Mouse (Mus musculus) cerebellum, adult 9-10 months (tissue): ENCODE measurements around the gene C1s1.
"Not testable (repeated sequence)": the region's sequence is repeated elsewhere in the genome, so short reads cannot be mapped to it uniquely, and the experiment has no call there.

Experiments used
- DNase-seq: peaks from one replicate; pipeline ENCODE4 v3.0.0; 2022

The C1s1 gene

DNA sequence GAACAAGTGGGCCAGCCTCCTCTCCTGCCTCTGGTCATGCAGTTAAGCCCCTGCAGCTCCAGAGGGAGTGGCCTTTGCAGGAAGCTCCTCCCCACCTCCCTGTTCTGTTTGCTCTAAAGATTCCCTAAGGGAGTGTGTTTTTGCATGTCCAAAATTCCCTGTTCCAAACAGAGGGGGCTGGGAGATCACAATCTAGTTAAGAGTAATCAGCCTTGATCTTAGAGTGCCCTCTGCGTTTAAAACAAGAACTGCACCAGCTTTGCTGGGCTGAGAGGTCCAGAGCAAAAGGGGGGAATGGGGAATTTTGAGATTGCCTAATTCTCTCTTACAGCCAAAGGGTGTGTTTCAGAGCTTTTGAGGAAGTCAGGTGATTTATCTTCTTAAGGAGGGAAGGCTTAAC, at the start of gene C1s1:
Gene C1s1 (minus strand): TSS at position 76 of the 400 bp plus-strand sequence.
- DNase-seq, result peak; percentile 55

DNA sequence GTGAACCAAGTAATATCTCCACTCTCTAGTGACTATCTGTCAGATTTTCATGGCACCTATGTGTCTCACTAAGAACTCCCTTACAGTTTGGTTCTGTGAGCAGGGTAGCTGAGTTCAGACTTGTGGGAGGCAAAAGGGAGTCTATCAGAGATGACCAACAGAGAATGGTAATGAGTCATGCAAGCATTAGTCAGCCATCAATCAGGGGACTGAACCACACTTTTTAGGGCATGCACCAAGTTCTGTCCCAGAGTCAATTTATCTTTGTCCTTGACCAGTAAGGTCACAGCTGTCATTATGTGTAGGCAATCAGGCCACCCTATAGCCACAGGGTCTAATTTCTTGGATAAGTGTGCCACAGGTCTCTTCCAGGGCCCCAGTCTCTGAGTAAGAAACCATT, 46.6 kb upstream of the C1s1 start:
- no peak for DNase-seq

DNA sequence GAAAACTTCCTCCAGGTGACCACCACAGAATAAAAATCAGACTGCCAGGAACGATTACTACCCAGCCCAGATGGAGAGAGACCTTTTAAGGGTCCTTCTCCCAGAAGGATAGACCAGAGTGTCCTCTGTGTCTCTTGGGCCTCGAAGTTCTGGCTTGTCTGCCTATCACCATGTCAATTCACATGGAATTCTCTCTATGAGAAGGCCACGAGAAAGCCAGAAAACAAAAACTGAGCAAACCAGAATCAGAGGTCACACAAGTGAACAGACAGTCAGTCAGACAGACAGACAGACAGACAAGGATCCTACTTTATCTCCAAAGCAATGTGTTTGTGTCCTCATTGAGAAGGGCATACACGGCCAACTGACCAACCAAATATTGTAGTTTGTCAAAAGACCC, 44.1 kb upstream of the C1s1 start:
- no peak for DNase-seq

DNA sequence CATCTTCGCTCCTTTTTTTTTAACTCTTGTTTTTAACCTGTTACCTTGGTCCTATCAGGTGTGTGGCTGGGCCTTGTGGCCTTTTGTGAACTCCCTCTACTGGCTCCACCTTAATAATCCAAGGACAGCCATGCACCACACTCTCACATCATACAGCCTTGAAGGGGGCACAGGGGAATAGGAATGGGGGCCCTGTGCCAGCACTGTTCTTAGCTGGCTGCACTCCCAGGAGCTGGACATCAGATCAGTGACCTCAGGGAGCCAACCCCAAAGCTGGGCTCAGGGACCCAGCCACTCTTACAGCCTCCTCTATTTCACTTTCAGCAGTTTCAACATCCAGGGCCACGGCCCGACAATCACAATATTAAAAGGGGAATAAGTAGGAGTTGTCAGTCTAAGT, 43.6 kb upstream of the C1s1 start:
- DNase-seq, result no peak

DNA sequence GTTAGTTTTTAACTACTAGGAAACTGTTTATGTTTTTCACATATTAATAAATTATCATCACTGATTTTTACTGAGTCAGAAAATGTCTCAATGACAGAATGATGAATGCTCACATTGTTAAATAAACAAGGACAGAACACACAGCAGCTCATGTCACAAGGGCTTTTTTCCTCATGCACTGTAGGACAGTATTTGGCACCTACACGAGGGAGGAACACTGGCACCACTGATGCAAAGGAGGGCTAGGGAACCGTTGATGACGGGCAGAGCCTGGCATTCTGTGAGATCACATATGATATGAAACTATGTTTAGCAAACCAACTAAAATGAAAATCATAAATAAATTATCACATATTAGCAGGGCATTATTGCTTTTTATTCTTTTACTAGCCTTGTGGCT, 42.8 kb upstream of the C1s1 start:
- DNase-seq, result no peak

GRCm38 (mm10) chr6:124582231-124582630, 40.1 kb upstream of the C1s1 start:
- no peak for DNase-seq

DNA sequence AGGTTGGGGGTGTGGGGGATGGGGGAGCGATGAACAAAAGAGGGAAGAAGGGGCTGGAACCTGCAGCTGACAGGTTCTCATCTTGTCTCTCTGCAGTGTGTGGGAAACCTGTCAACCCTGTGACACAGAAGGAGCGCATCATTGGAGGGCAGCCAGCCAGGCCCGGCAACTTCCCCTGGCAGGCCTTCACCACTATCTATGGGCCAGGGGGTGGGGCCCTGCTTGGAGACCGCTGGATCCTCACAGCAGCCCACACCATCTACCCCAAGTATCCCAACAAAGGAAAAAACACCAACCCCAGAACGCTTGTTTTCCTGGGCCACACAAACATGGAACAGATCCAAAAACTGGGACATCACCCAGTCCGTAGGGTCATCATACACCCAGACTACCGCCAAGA, 38.0 kb upstream of the C1s1 start:
- DNase-seq, result not testable (repeated sequence)

DNA sequence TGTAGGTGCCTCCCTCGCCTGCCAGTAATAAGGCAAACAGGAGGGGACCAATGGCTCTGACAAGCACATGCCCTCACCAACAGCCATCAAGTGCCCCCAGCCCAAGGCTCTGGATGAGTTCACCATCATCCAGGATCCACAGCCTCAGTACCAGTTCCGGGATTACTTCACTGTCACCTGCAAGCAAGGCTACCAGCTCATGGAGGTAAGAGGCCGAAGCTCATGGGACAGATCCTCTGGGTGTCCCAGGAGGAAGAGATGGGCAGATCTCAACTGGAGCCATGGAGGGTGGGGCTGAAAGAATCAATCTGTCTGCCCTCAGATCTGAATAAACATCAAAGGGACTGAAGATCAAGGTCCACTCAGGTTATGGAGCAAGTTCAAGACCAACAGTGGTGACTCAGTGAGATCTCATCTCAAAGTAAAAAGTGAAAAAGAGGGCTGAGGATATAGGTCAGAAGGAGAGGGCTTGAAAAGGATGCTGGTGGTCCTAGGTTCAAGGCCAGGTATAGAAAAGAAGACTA, 33.1 kb upstream of the C1s1 start:
- DNase-seq, result not testable (repeated sequence)

- DNase-seq, result peak; percentile 75
Measured at GRCm38 (mm10) chr6:124570026-124570425, 27.9 kb upstream of the C1s1 start, which contains the start of gene C1rb. Gene C1rb (plus strand): TSS chr6:124570294.

- DNase-seq, result not testable (repeated sequence)
Measured at GRCm38 (mm10) chr6:124561611-124562010, 19.5 kb upstream of the C1s1 start.

GRCm38 (mm10) chr6:124561156-124561555, 19.0 kb upstream of the C1s1 start:
- DNase-seq, result not testable (repeated sequence)

DNA sequence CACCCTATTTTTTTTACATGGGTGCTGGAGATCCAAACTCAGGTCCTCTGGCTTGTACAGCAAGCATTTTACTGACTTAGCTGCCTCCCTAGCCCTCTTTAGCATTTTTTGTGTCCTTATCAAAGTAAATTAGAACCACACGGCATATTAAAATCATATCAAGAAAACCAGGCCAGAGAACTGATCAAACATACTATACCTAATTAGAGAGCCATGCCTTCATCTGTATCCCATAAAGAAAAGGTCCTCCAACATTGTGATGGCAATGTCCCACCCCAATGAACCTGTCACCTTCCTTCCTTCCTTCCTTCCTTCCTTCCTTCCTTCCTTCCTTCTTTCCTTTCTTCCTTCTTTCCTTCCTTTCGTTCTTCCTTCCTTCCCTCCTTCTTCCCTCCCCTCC, 13.8 kb upstream of the C1s1 start:
- DNase-seq, result not testable (repeated sequence)

- no peak for DNase-seq
Measured at GRCm38 (mm10) chr6:124552766-124553165, 10.6 kb upstream of the C1s1 start.

GRCm38 (mm10) chr6:124549023-124549550, 6.9 kb upstream of the C1s1 start:
- no peak for DNase-seq

GRCm38 (mm10) chr6:124547979-124548378, 5.8 kb upstream of the C1s1 start:
- DNase-seq, result not testable (repeated sequence)

DNA sequence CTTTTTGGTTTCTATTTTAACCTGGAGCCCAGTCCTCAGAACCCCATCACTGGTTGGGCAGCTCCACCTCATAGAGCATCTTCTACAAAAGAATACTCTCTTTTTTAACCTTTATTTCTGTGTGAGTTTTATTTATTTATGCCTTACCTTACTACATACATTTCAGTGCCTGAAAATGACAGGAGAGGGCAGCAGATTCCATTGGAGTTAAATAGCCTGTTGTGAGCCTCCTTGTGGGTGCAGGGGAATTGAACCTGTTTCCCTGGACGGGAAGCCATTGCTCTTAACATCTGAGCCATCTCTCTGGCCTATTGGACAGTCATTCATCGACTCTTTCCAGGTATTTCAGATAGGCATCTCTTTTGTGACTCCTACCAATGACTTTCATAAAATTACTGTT, 3.3 kb upstream of the C1s1 start:
- no peak for DNase-seq

GRCm38 (mm10) chr6:124544466-124544865, 2.3 kb upstream of the C1s1 start:
- DNase-seq, result no peak

DNA sequence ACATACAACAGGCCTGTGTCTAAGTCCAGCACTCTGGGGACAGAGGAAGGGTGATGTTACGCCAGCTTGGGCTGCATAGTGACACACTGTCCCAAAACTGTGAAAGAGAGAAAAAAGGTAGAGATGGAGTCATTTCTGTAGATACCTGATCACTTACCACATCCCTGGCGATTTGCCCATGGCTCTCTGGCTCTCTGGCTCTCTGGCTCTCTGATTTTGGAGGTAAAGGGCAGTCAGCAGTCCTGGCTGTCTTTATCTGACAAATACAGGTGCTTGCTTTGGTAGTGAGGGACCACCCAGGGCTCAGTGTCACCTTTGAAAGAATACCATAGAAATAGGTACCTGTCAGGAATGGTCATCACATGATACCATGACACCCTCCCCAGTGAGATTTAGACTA, 983 bp downstream of the C1s1 start:
- DNase-seq, result not testable (repeated sequence)

- not testable (repeated sequence) for DNase-seq
Measured at GRCm38 (mm10) chr6:124536125-124536829, 5.9 kb downstream of the C1s1 start.

DNA sequence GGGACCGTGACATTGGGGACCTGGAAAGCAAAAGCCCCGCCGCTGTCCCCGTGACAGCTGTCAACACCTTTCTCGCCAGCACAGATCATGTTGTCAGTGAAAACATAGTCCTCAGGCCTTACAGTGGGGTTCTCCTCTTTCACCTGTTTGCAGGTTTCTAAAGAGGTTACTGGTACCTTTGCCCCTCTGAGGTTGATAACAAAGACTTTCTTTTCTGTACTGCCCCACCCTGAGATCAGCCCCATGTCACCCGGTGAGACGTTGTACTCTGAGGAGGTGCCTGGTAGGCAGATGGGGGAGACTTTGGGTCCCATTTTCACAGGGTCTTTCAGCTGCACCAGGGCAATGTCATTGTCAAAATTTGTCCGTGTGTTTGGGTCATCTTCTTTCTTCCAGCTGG, 11.1 kb downstream of the C1s1 start:
- no peak for DNase-seq

DNA sequence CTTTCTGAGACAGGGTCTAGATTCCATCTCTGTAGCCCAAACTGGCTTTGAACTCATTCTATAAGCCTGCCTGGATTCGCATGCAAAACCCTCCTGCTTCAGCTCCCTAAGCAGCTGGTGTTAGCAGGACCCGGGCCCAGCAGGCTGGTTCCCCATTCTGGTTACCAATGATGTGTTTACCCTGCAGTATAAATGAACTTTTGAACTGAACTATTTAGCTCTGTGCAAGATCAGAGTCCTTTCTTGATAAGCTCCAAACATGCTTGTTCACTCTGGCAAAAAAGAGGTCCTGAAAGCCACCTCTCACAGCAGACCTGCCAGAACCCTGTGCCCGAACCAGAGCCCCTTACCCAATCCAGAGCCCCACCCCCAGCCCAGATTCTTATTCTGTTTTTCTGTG, 14.3 kb downstream of the C1s1 start:
- no peak for DNase-seq

DNA sequence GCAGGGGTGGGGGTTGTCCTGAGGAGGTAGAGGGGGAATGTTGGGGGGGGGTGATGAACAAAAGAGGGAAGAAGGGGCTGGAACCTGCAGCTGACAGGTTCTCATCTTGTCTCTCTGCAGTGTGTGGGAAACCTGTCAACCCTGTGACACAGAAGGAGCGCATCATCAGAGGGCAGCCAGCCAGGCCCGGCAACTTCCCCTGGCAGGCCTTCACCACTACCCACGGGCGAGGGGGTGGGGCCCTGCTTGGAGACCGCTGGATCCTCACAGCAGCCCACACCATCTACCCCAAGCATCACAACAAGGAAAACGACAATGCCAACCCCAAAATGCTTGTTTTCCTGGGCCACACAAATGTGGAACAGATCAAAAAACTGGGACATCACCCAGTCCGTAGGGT, 20.1 kb downstream of the C1s1 start:
- not testable (repeated sequence) for DNase-seq

DNA sequence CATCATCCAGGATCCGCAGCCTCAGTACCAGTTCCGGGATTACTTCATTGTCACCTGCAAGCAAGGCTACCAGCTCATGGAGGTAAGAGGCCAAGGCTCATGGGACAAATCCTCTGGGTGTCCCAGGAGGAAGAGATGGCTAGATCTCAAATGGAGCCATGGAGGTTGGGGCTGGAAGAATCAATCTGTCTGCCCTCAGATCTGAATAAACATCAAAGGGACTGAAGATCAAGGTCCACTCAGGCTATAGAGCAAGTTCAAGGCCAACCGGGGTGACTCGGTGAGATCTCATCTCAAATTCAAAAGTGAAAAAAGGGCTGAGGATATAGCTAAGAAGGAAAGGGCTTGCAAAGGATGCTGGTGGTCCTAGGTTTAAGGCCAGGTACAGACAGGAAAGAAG, 24.4 kb downstream of the C1s1 start:
- DNase-seq, result not testable (repeated sequence)

GRCm38 (mm10) chr6:124512355-124512836, 29.8 kb downstream of the C1s1 start, which contains the start of gene C1ra:
Gene C1ra (plus strand): TSS chr6:124512405.
- DNase-seq, result peak; percentile 63
